24 mouse cellular contexts compared by ENCODE assay signal in genomic region chr6:98946731-98947130, GRCm38 (mm10).
DNase-seq lines count a peak whose midpoint lies in the region; ATAC-seq lines count a peak whose summit lies in the region.
"Had no signal": no experiment of that assay in that cellular context is flagged by ENCODE, and none has a peak within 500 bp of the region (broad histone marks: within the 10 kb centered on the region; RNA-seq: fewer than 3 reads in every experiment).

No protein-coding gene starts in this region.

- peaks cover 49% of the 10 kb centered on the region for H3K36me3 ChIP-seq in heart, embryonic 10.5 days
- H3K36me3 ChIP-seq in intestine, embryonic 15.5 days: peaks cover 11% of the 10 kb centered on the region; the same call in 1 of the 2 replicates
- H3K36me3 ChIP-seq in intestine, embryonic 16.5 days (ENCODE audit: control insufficient read depth, insufficient read depth, low read length): no peaks in the 10 kb centered on the region
- H3K36me3 ChIP-seq in stomach, embryonic 14.5 days (ENCODE audit: control insufficient read depth, insufficient read depth, low read length): peaks cover 29% of the 10 kb centered on the region; the same call in 1 of the 2 replicates
- H3K36me3 ChIP-seq in stomach, embryonic 15.5 days: peaks cover 10% of the 10 kb centered on the region
- H3K36me3 ChIP-seq: embryonic facial prominence, embryonic 15.5 days; hindbrain, embryonic 15.5 days had no signal

- DNase-seq in heart, embryonic 10.5 days (ENCODE audit: low spot score): peak; percentile 72
- DNase-seq in heart, adult 9 months (ENCODE audit: low spot score in 2 of 2): no peak
- DNase-seq in kidney, postnatal 25 days: no peak
- no peak for DNase-seq in kidney, postnatal 4 days
- DNase-seq: adrenal gland, adult 2 months; adrenal gland, postnatal 14 days; cerebellum, adult 11 months; cerebellum, adult 2 months; cerebellum, adult 9-11 months; cerebellum, postnatal 25 days; gastrocnemius, postnatal 10 days; gastrocnemius, postnatal 36 days; heart, adult 18-20 months had no signal

- no peak overlapping the region for H3K9ac ChIP-seq in intestine, embryonic 15.5 days
- H3K9ac ChIP-seq in intestine, embryonic 16.5 days (ENCODE audit: low read depth, low read length): no peak overlapping the region
- H3K9ac ChIP-seq in stomach, embryonic 14.5 days (replicated peaks; ENCODE audit: low read depth, low read length): no peak overlapping the region
- H3K9ac ChIP-seq in stomach, embryonic 15.5 days: no peak overlapping the region
- H3K9ac ChIP-seq: embryonic facial prominence, embryonic 12.5 days; embryonic facial prominence, embryonic 15.5 days; forebrain, embryonic 12.5 days; forebrain, embryonic 15.5 days; hindbrain, embryonic 12.5 days; hindbrain, embryonic 15.5 days had no signal

- H3K27me3 ChIP-seq in heart, embryonic 10.5 days (ENCODE audit: insufficient read depth, poor library complexity, severe bottlenecking): no peaks in the 10 kb centered on the region
- no peaks in the 10 kb centered on the region for H3K27me3 ChIP-seq in intestine, embryonic 15.5 days (replicated peaks)
- no peaks in the 10 kb centered on the region for H3K27me3 ChIP-seq in intestine, embryonic 16.5 days (replicated peaks; ENCODE audit: control insufficient read depth, insufficient read depth, low read length)
- no peaks in the 10 kb centered on the region for H3K27me3 ChIP-seq in stomach, embryonic 14.5 days (ENCODE audit: control insufficient read depth, insufficient read depth, low read length)
- no peaks in the 10 kb centered on the region for H3K27me3 ChIP-seq in stomach, embryonic 15.5 days (replicated peaks)
- H3K27me3 ChIP-seq: embryonic facial prominence, embryonic 12.5 days; embryonic facial prominence, embryonic 15.5 days; hindbrain, embryonic 12.5 days; hindbrain, embryonic 15.5 days had no signal

- no peaks in the 10 kb centered on the region for H3K9me3 ChIP-seq in heart, embryonic 10.5 days
- no peaks in the 10 kb centered on the region for H3K9me3 ChIP-seq in intestine, embryonic 15.5 days
- H3K9me3 ChIP-seq in intestine, embryonic 16.5 days (ENCODE audit: control insufficient read depth, low read length): no peaks in the 10 kb centered on the region
- no peaks in the 10 kb centered on the region for H3K9me3 ChIP-seq in stomach, embryonic 14.5 days (ENCODE audit: control insufficient read depth, low read depth, low read length)
- H3K9me3 ChIP-seq in stomach, embryonic 15.5 days: no peaks in the 10 kb centered on the region
- H3K9me3 ChIP-seq: embryonic facial prominence, embryonic 12.5 days; embryonic facial prominence, embryonic 15.5 days; forebrain, embryonic 12.5 days; forebrain, embryonic 15.5 days; hindbrain, embryonic 12.5 days; hindbrain, embryonic 15.5 days had no signal

- H3K4me2 ChIP-seq in intestine, embryonic 15.5 days (replicated peaks): no peak overlapping the region
- no peak overlapping the region for H3K4me2 ChIP-seq in intestine, embryonic 16.5 days (ENCODE audit: low read depth, low read length)
- H3K4me2 ChIP-seq in stomach, embryonic 14.5 days (replicated peaks; ENCODE audit: low read depth, low read length): no peak overlapping the region
- H3K4me2 ChIP-seq in stomach, embryonic 15.5 days: no peak overlapping the region
- H3K4me2 ChIP-seq: embryonic facial prominence, embryonic 12.5 days; embryonic facial prominence, embryonic 15.5 days; forebrain, embryonic 12.5 days; forebrain, embryonic 15.5 days; hindbrain, embryonic 12.5 days; hindbrain, embryonic 15.5 days had no signal

- H3K27ac ChIP-seq in heart, embryonic 10.5 days: peak overlapping the region; percentile 22; the same call in 1 of the 2 replicates
- H3K27ac ChIP-seq in intestine, embryonic 15.5 days: 0 out of 2 replicates have a peak overlapping the region, but pooled peaks have one; percentile 32
- no peak overlapping the region for H3K27ac ChIP-seq in intestine, embryonic 16.5 days (ENCODE audit: low read length)
- peak overlapping the region; percentile 72 for H3K27ac ChIP-seq in stomach, embryonic 14.5 days (ENCODE audit: low read length)
- peak overlapping the region; percentile 53; the same call in 1 of the 2 replicates for H3K27ac ChIP-seq in stomach, embryonic 15.5 days
- H3K27ac ChIP-seq: forebrain, embryonic 12.5 days; forebrain, embryonic 15.5 days; hindbrain, embryonic 12.5 days; hindbrain, embryonic 15.5 days had no signal

- ATAC-seq in intestine, embryonic 15.5 days: no peak
- ATAC-seq in intestine, embryonic 16.5 days: no peak
- ATAC-seq in stomach, embryonic 14.5 days (ENCODE audit: insufficient number of reproducible peaks, insufficient read depth, low FRiP score, low read depth): no peak
- ATAC-seq in stomach, embryonic 15.5 days (ENCODE audit: insufficient read depth, low FRiP score, low read depth): no peak
- ATAC-seq: CD4-positive, CD25-positive, alpha-beta regulatory T cell, adult 4 months; forebrain, embryonic 15.5 days had no signal

- H3K4me1 ChIP-seq in heart, embryonic 10.5 days: peaks cover 47% of the 10 kb centered on the region
- peaks cover 33% of the 10 kb centered on the region for H3K4me1 ChIP-seq in intestine, embryonic 15.5 days (replicated peaks)
- peaks cover 31% of the 10 kb centered on the region for H3K4me1 ChIP-seq in intestine, embryonic 16.5 days (ENCODE audit: control insufficient read depth, insufficient read depth, low read length)
- peaks cover 57% of the 10 kb centered on the region for H3K4me1 ChIP-seq in stomach, embryonic 14.5 days (ENCODE audit: control insufficient read depth, insufficient read depth, low read length)
- peaks cover 30% of the 10 kb centered on the region for H3K4me1 ChIP-seq in stomach, embryonic 15.5 days

- H3K4me3 ChIP-seq in heart, embryonic 10.5 days: no peak overlapping the region
- no peak overlapping the region for H3K4me3 ChIP-seq in intestine, embryonic 15.5 days (replicated peaks)
- H3K4me3 ChIP-seq in intestine, embryonic 16.5 days (ENCODE audit: low read length): no peak overlapping the region
- H3K4me3 ChIP-seq in stomach, embryonic 14.5 days (ENCODE audit: low read depth, low read length): no peak overlapping the region
- no peak overlapping the region for H3K4me3 ChIP-seq in stomach, embryonic 15.5 days (replicated peaks)
- H3K4me3 ChIP-seq: embryonic facial prominence, embryonic 12.5 days; embryonic facial prominence, embryonic 15.5 days; forebrain, embryonic 12.5 days; forebrain, embryonic 15.5 days; hindbrain, embryonic 12.5 days; hindbrain, embryonic 15.5 days had no signal

- WGBS in heart, embryonic 10.5 days: 71% methylated on average over 4 of the region's 4 CpGs
- 92% methylated on average over 4 of the region's 4 CpGs for WGBS in intestine, embryonic 15.5 days
- 93% methylated on average over 4 of the region's 4 CpGs for WGBS in intestine, embryonic 16.5 days
- WGBS in stomach, embryonic 14.5 days: 86% methylated on average over 4 of the region's 4 CpGs
- 90% methylated on average over 4 of the region's 4 CpGs for WGBS in stomach, embryonic 15.5 days
